In the genomic region with DNA sequence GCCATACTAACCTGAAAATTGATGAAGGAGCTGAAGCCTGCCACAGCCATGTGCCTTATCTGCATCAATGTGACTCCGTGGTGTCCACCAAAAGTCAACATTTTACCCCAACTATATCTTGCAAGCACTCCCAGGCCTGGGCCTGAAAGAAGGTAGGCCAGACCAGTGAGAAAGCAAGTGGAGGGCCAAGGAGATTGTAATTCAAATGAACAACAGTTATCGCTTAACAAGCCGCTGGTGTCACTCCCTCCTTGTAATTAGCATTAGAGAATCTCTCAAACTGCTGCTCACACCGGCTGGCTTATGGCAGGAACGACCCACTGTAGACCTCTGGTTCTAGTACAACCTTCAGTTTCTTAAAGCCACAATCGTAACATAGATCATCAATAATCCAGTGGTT, we compare ENCODE assay signal across 28 mouse cellular contexts. TPM values are rescaled to one million over a fixed set of nuclear protein-coding genes. Genes with fewer than 3 reads are reported as not detected.
DNase-seq lines count a peak whose midpoint lies in the region; ATAC-seq lines count a peak whose summit lies in the region.
"Had no signal": no experiment of that assay in that cellular context is flagged by ENCODE, and none has a peak within 500 bp of the region (broad histone marks: within the 10 kb centered on the region; RNA-seq: fewer than 3 reads in every experiment).

No protein-coding gene starts in this region.

- no peak overlapping the region for H3K4me2 ChIP-seq in intestine, embryonic 15.5 days (replicated peaks)
- H3K4me2 ChIP-seq: embryonic facial prominence, embryonic 13.5 days; embryonic facial prominence, embryonic 15.5 days; forebrain, embryonic 13.5 days; forebrain, embryonic 15.5 days had no signal

- no peak overlapping the region for H3K9ac ChIP-seq in intestine, embryonic 15.5 days
- H3K9ac ChIP-seq: embryonic facial prominence, embryonic 13.5 days; embryonic facial prominence, embryonic 15.5 days; forebrain, embryonic 13.5 days; forebrain, embryonic 15.5 days; forebrain, postnatal 0 days had no signal

- peak; percentile 74 for DNase-seq in heart, adult 11 months
- DNase-seq in heart, postnatal 10 days: no peak
- DNase-seq in ES-CJ7 (ENCODE audit: low read depth, low spot score) (peak; percentile 69), R1 (ENCODE audit: low read depth, low spot score) (peak; percentile 70)
- no peak for DNase-seq in urinary bladder, adult 2 months (ENCODE audit: low spot score)
- DNase-seq: adrenal gland, adult 8-10 months; adrenal gland, postnatal 14 days; adrenal gland, postnatal 36 days; B cell, adult 2 months; cerebellum, adult 11 months; cerebellum, adult 18-20 months; cerebellum, adult 8-10 months; cerebellum, adult 9-11 months; cerebellum, postnatal 14 days; cerebellum, postnatal 36 days; embryo, embryonic 11 days; forebrain, postnatal 0 days had no signal

- ATAC-seq in intestine, embryonic 15.5 days: no peak
- ATAC-seq in erythroblast, adult 5-6 weeks (replicated peaks; ENCODE audit: low FRiP score, poor library complexity, severe bottlenecking): no peak
- ATAC-seq: activated CD4-positive, CD25-positive, alpha-beta regulatory T cell, adult 4 months; CD4-positive, CD25-positive, alpha-beta regulatory T cell, adult 4 months; forebrain, embryonic 13.5 days; forebrain, embryonic 15.5 days; forebrain, postnatal 0 days; Patski had no signal

- WGBS in intestine, embryonic 15.5 days: 90% methylated on average over 6 of the region's 6 CpGs

- H3K27ac ChIP-seq in intestine, embryonic 15.5 days: no peak overlapping the region
- H3K27ac ChIP-seq: embryonic facial prominence, embryonic 13.5 days; embryonic facial prominence, embryonic 15.5 days; forebrain, embryonic 13.5 days; forebrain, embryonic 15.5 days had no signal

- intact Hi-C loops in heart, postnatal 10 days (cut with DNase I): no loop called here

- no peaks in the 10 kb centered on the region for H3K27me3 ChIP-seq in intestine, embryonic 15.5 days (replicated peaks)
- H3K27me3 ChIP-seq: CH12.LX; embryonic facial prominence, embryonic 13.5 days; embryonic facial prominence, embryonic 15.5 days; forebrain, embryonic 13.5 days; forebrain, embryonic 15.5 days; Patski had no signal

- H3K4me1 ChIP-seq in intestine, embryonic 15.5 days (replicated peaks): no peaks in the 10 kb centered on the region
- H3K4me1 ChIP-seq: embryonic facial prominence, embryonic 13.5 days; embryonic facial prominence, embryonic 15.5 days; forebrain, embryonic 13.5 days; forebrain, embryonic 15.5 days had no signal

- H3K36me3 ChIP-seq in intestine, embryonic 15.5 days: peaks cover 18% of the 10 kb centered on the region

- no peak overlapping the region for H3K4me3 ChIP-seq in intestine, embryonic 15.5 days (replicated peaks)
- H3K4me3 ChIP-seq: embryonic facial prominence, embryonic 13.5 days; embryonic facial prominence, embryonic 15.5 days; forebrain, embryonic 13.5 days; forebrain, embryonic 15.5 days had no signal

- no peaks in the 10 kb centered on the region for H3K9me3 ChIP-seq in intestine, embryonic 15.5 days
- H3K9me3 ChIP-seq: embryonic facial prominence, embryonic 13.5 days; embryonic facial prominence, embryonic 15.5 days; forebrain, embryonic 13.5 days; forebrain, embryonic 15.5 days; G1E had no signal

RNA-seq across cellular contexts. Expression of gene Pfkm, which starts 15.5 kb away (rescaled TPM):
- total RNA-seq in heart, postnatal 10 days (2021): 100 to 1,000 TPM; 571 to 624 TPM
- 27.9 and 28.4 TPM in 2 replicates for polyA plus RNA-seq in intestine, embryonic 15.5 days (2015; fragmentation: Nextera tagmentation; extraction: Ambion mirVana)
- 69.9 TPM in 2 replicates for polyA plus RNA-seq in urinary bladder, adult 2 months (2012; rRNA removed)
- total RNA-seq in erythroblast, adult 5-6 weeks (2015; ENCODE audit: low replicate concordance): 0.58 and 4.0 TPM in 2 replicates
- total RNA-seq in erythroblast, adult 5-6 weeks (2017; ENCODE audit: low replicate concordance): 6.4 and 6.7 TPM in 2 replicates

RNA-seq across cellular contexts. Expression of gene Senp1, which starts 16.6 kb away (rescaled TPM):
- total RNA-seq in heart, postnatal 10 days (2021): 10 to 100 TPM; 16.7 to 18.5 TPM
- polyA plus RNA-seq in intestine, embryonic 15.5 days (2015; fragmentation: Nextera tagmentation; extraction: Ambion mirVana): 26.5 and 27.4 TPM in 2 replicates
- 18.4 and 20.0 TPM in 2 replicates for polyA plus RNA-seq in urinary bladder, adult 2 months (2012; rRNA removed)
- 20.9 and 23.2 TPM in 2 replicates for total RNA-seq in erythroblast, adult 5-6 weeks (2015; ENCODE audit: low replicate concordance)
- 20.1 and 22.3 TPM in 2 replicates for total RNA-seq in erythroblast, adult 5-6 weeks (2017; ENCODE audit: low replicate concordance)

Comparison
In these comparisons a context has a peak if more than half of its experiments do, and no peak if none do; other contexts are left out.
1. DNase-seq: peak in heart, adult 11 months (single experiment), ES-CJ7 (single experiment) and R1 (single experiment); none in heart, postnatal 10 days (0 of 2) and urinary bladder, adult 2 months (single experiment).
2. RNA of gene Pfkm, which starts 15.5 kb away (total RNA-seq): 571 to 624 TPM in heart, postnatal 10 days; 0.58 to 6.7 TPM in erythroblast, adult 5-6 weeks; every median in the first group is over 10 times any median in the second.